Mouse (Mus musculus): Measurements from ENCODE around the gene Sumo3. TPM values are rescaled to one million over a fixed set of nuclear protein-coding genes. Genes with fewer than 3 reads are reported as not detected.
A peak's percentile ranks its signal among the peaks of the same experiment; 100 is the strongest.

Sumo3 gene
- polyA plus RNA-seq, 1 experiment from 2014 or later: 314 TPM

- DNase-seq (ENCODE audit: low spot score) (no peak), ATAC-seq (replicated peaks; ENCODE audit: low FRiP score, low TSS enrichment, low read depth) (no peak)
- H3K4me3 ChIP-seq (ENCODE audit: low read depth, low read length): no peak overlapping the region
- 87% methylated on average over 2 of the region's 2 CpGs for WGBS
- no peaks in the 10 kb centered on the region for H3K4me1 ChIP-seq (replicated peaks; ENCODE audit: control insufficient read depth, insufficient read depth, low read length)
- H3K4me2 ChIP-seq (ENCODE audit: low read length): no peak overlapping the region
- H3K27ac ChIP-seq (ENCODE audit: low read depth): no peak overlapping the region
- no peaks in the 10 kb centered on the region for H3K9me3 ChIP-seq (ENCODE audit: control insufficient read depth, low read length)
- peaks cover 80% of the 10 kb centered on the region for H3K36me3 ChIP-seq (ENCODE audit: control insufficient read depth, insufficient read depth, low read length)
- no peak overlapping the region for H3K9ac ChIP-seq (ENCODE audit: low read length)
- no peaks in the 10 kb centered on the region for H3K27me3 ChIP-seq (replicated peaks; ENCODE audit: control insufficient read depth, insufficient read depth, low read length)
Observed at GRCm38 (mm10) chr10:77596060-77596459, 9.8 kb upstream of the Sumo3 start.

GRCm38 (mm10) chr10:77603021-77603420 is 2.9 kb upstream of the Sumo3 start:
- Histone ChIP-seq H3K4me1 (replicated peaks; ENCODE audit: control insufficient read depth, insufficient read depth, low read length) (peaks cover 13% of the 10 kb centered on the region), H3K27me3 (replicated peaks; ENCODE audit: control insufficient read depth, insufficient read depth, low read length) (no peaks in the 10 kb centered on the region), H3K9me3 (ENCODE audit: control insufficient read depth, low read length) (no peaks in the 10 kb centered on the region), H3K4me3 (ENCODE audit: low read depth, low read length) (no peak overlapping the region), H3K9ac (ENCODE audit: low read length) (no peak overlapping the region), H3K36me3 (ENCODE audit: control insufficient read depth, insufficient read depth, low read length) (peaks cover 13% of the 10 kb centered on the region), H3K4me2 (ENCODE audit: low read length) (no peak overlapping the region), H3K27ac (ENCODE audit: low read depth) (no peak overlapping the region)
- ATAC-seq (replicated peaks; ENCODE audit: low FRiP score, low TSS enrichment, low read depth) (no peak), DNase-seq (ENCODE audit: low spot score) (no peak)
- whole genome bisulfite sequencing: 56% methylated on average over 4 of the region's 4 CpGs

- H3K9ac ChIP-seq (ENCODE audit: low read length): no peak overlapping the region
- peaks cover 9% of the 10 kb centered on the region; the same call in 1 of the 2 replicates for H3K36me3 ChIP-seq (ENCODE audit: control insufficient read depth, insufficient read depth, low read length)
- H3K4me3 ChIP-seq (ENCODE audit: low read depth, low read length): no peak overlapping the region
- DNase-seq (ENCODE audit: low spot score) (no peak), ATAC-seq (replicated peaks; ENCODE audit: low FRiP score, low TSS enrichment, low read depth) (no peak)
- no peak overlapping the region for H3K27ac ChIP-seq (ENCODE audit: low read depth)
- no peaks in the 10 kb centered on the region for H3K9me3 ChIP-seq (ENCODE audit: control insufficient read depth, low read length)
- 91% methylated on average over 6 of the region's 6 CpGs for WGBS
- H3K27me3 ChIP-seq (replicated peaks; ENCODE audit: control insufficient read depth, insufficient read depth, low read length): no peaks in the 10 kb centered on the region
- H3K4me1 ChIP-seq (replicated peaks; ENCODE audit: control insufficient read depth, insufficient read depth, low read length): peaks cover 13% of the 10 kb centered on the region
- no peak overlapping the region for H3K4me2 ChIP-seq (ENCODE audit: low read length)
Observed at GRCm38 (mm10) chr10:77604111-77604510, 1.8 kb upstream of the Sumo3 start.

- no peak for ATAC-seq (replicated peaks; ENCODE audit: low FRiP score, low TSS enrichment, low read depth)
- H3K4me3 ChIP-seq (ENCODE audit: low read depth, low read length): no peak overlapping the region
- no peak overlapping the region for H3K4me2 ChIP-seq (ENCODE audit: low read length)
- H3K4me1 ChIP-seq (replicated peaks; ENCODE audit: control insufficient read depth, insufficient read depth, low read length): peaks cover 13% of the 10 kb centered on the region
- DNase-seq (ENCODE audit: low spot score): no peak
- H3K36me3 ChIP-seq (ENCODE audit: control insufficient read depth, insufficient read depth, low read length): peaks cover 11% of the 10 kb centered on the region
- no peak overlapping the region for H3K9ac ChIP-seq (ENCODE audit: low read length)
- no peaks in the 10 kb centered on the region for H3K27me3 ChIP-seq (replicated peaks; ENCODE audit: control insufficient read depth, insufficient read depth, low read length)
- H3K9me3 ChIP-seq (ENCODE audit: control insufficient read depth, low read length): no peaks in the 10 kb centered on the region
- WGBS: 73% methylated on average over 5 of the region's 5 CpGs
- H3K27ac ChIP-seq (ENCODE audit: low read depth): no peak overlapping the region
Observed at GRCm38 (mm10) chr10:77604958-77605357, 939 bp upstream of the Sumo3 start.

- peak; percentile 24; the same call in 1 of the 2 replicates for ATAC-seq (replicated peaks; ENCODE audit: low FRiP score, low TSS enrichment, low read depth)
- Histone ChIP-seq H3K4me3 (ENCODE audit: low read depth, low read length) (peak overlapping the region; percentile 83), H3K9me3 (ENCODE audit: control insufficient read depth, low read length) (no peaks in the 10 kb centered on the region), H3K4me2 (ENCODE audit: low read length) (peak overlapping the region; percentile 93), H3K36me3 (ENCODE audit: control insufficient read depth, insufficient read depth, low read length) (peaks cover 16% of the 10 kb centered on the region), H3K27me3 (replicated peaks; ENCODE audit: control insufficient read depth, insufficient read depth, low read length) (no peaks in the 10 kb centered on the region), H3K9ac (ENCODE audit: low read length) (no peak overlapping the region), H3K27ac (ENCODE audit: low read depth) (peak overlapping the region; percentile 98), H3K4me1 (replicated peaks; ENCODE audit: control insufficient read depth, insufficient read depth, low read length) (peaks cover 13% of the 10 kb centered on the region)
- 28% methylated on average over 1 of the region's 1 CpGs for WGBS
- peak; percentile 60 for DNase-seq (ENCODE audit: low spot score)
Observed at GRCm38 (mm10) chr10:77605368-77605767, 529 bp upstream of the Sumo3 start.

GRCm38 (mm10) chr10:77606855-77607254 is 958 bp downstream of the Sumo3 start:
- 38% methylated on average over 7 of the region's 7 CpGs for WGBS
- no peak for DNase-seq (ENCODE audit: low spot score)

GRCm38 (mm10) chr10:77607441-77607840 is 1.5 kb downstream of the Sumo3 start:
- Histone ChIP-seq H3K4me2 (ENCODE audit: low read length) (peak overlapping the region; percentile 93), H3K4me3 (ENCODE audit: low read depth, low read length) (peak overlapping the region; percentile 83), H3K27ac (ENCODE audit: low read depth) (no peak overlapping the region), H3K27me3 (replicated peaks; ENCODE audit: control insufficient read depth, insufficient read depth, low read length) (no peaks in the 10 kb centered on the region), H3K36me3 (ENCODE audit: control insufficient read depth, insufficient read depth, low read length) (peaks cover 36% of the 10 kb centered on the region), H3K9me3 (ENCODE audit: control insufficient read depth, low read length) (no peaks in the 10 kb centered on the region), H3K4me1 (replicated peaks; ENCODE audit: control insufficient read depth, insufficient read depth, low read length) (peaks cover 13% of the 10 kb centered on the region), H3K9ac (ENCODE audit: low read length) (peak overlapping the region; percentile 87; the same call in 1 of the 2 replicates)
- DNase-seq (ENCODE audit: low spot score) (no peak), ATAC-seq (replicated peaks; ENCODE audit: low FRiP score, low TSS enrichment, low read depth) (no peak)
- 65% methylated on average over 5 of the region's 5 CpGs for WGBS

More at GRCm38 (mm10) chr10:77606855-77607254, 958 bp downstream of the Sumo3 start:
- Histone ChIP-seq H3K4me3 (ENCODE audit: low read depth, low read length) (peak overlapping the region; percentile 83), H3K9ac (ENCODE audit: low read length) (peak overlapping the region; percentile 87), H3K36me3 (ENCODE audit: control insufficient read depth, insufficient read depth, low read length) (peaks cover 30% of the 10 kb centered on the region), H3K9me3 (ENCODE audit: control insufficient read depth, low read length) (no peaks in the 10 kb centered on the region), H3K27ac (ENCODE audit: low read depth) (peak overlapping the region; percentile 98), H3K27me3 (replicated peaks; ENCODE audit: control insufficient read depth, insufficient read depth, low read length) (no peaks in the 10 kb centered on the region), H3K4me2 (ENCODE audit: low read length) (peak overlapping the region; percentile 93), H3K4me1 (replicated peaks; ENCODE audit: control insufficient read depth, insufficient read depth, low read length) (peaks cover 13% of the 10 kb centered on the region)
- peak; percentile 22; the same call in 1 of the 2 replicates for ATAC-seq (replicated peaks; ENCODE audit: low FRiP score, low TSS enrichment, low read depth)

- Histone ChIP-seq H3K9ac (ENCODE audit: low read length) (no peak overlapping the region), H3K36me3 (ENCODE audit: control insufficient read depth, insufficient read depth, low read length) (peaks cover 48% of the 10 kb centered on the region), H3K4me2 (ENCODE audit: low read length) (no peak overlapping the region), H3K27ac (ENCODE audit: low read depth) (no peak overlapping the region), H3K4me1 (replicated peaks; ENCODE audit: control insufficient read depth, insufficient read depth, low read length) (peaks cover 13% of the 10 kb centered on the region), H3K27me3 (replicated peaks; ENCODE audit: control insufficient read depth, insufficient read depth, low read length) (no peaks in the 10 kb centered on the region), H3K4me3 (ENCODE audit: low read depth, low read length) (no peak overlapping the region), H3K9me3 (ENCODE audit: control insufficient read depth, low read length) (no peaks in the 10 kb centered on the region)
- ATAC-seq (replicated peaks; ENCODE audit: low FRiP score, low TSS enrichment, low read depth) (no peak), DNase-seq (ENCODE audit: low spot score) (no peak)
- 93% methylated on average over 8 of the region's 8 CpGs for WGBS
Observed at GRCm38 (mm10) chr10:77608589-77608988, 2.7 kb downstream of the Sumo3 start.

GRCm38 (mm10) chr10:77610221-77610961 is 4.5 kb downstream of the Sumo3 start:
- no peak for ATAC-seq (replicated peaks; ENCODE audit: low FRiP score, low TSS enrichment, low read depth)
- Histone ChIP-seq H3K36me3 (ENCODE audit: control insufficient read depth, insufficient read depth, low read length) (peaks cover 66% of the 10 kb centered on the region), H3K27ac (ENCODE audit: low read depth) (no peak overlapping the region), H3K9ac (ENCODE audit: low read length) (no peak overlapping the region), H3K4me2 (ENCODE audit: low read length) (no peak overlapping the region), H3K4me3 (ENCODE audit: low read depth, low read length) (no peak overlapping the region), H3K27me3 (replicated peaks; ENCODE audit: control insufficient read depth, insufficient read depth, low read length) (no peaks in the 10 kb centered on the region), H3K4me1 (replicated peaks; ENCODE audit: control insufficient read depth, insufficient read depth, low read length) (peaks cover 13% of the 10 kb centered on the region), H3K9me3 (ENCODE audit: control insufficient read depth, low read length) (no peaks in the 10 kb centered on the region)
- no peak for DNase-seq (ENCODE audit: low spot score)
- 80% methylated on average over 8 of the region's 8 CpGs for WGBS
